Mouse (Mus musculus): ENCODE results near the gene Mrpl49.

DNA sequence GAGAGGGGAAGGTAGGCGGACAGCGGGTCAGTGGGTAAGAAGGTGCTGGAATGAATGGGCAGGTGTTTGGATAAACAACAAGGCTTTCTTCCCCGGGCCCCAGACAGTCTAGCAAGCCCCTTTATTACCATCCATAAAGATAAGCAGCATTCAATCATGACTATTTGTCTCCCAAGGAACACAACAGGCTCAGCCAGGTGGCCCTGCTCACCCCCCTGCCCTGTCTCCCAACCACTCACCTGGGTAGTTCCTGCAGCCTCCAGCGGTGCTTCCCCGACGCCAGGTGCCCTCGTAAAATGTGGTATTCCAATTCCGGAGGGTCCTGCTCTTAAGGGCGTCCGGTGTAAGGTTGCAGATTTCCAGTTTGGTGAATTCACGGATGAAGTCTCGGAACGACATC is 50.6 kb downstream of the Mrpl49 start:
- TF ChIP-seq CTCF (IDR thresholded peaks at IDR 0.05; ENCODE audit: control insufficient read depth, insufficient read depth, low read length) (no peak), POLR2A (IDR thresholded peaks at IDR 0.05; ENCODE audit: borderline replicate concordance, control insufficient read depth, low read depth, low read length) (no peak)

All from bone marrow, adult 2 months (tissue).